Mouse (Mus musculus): ENCODE data around the gene Dgat2l6. TPM values are rescaled to one million over a fixed set of nuclear protein-coding genes. Genes with fewer than 3 reads are reported as not detected.

Gene Dgat2l6
- not detected in 2 replicates for polyA plus RNA-seq (2016; fragmentation: Nextera tagmentation; extraction: Ambion mirVana)

DNA sequence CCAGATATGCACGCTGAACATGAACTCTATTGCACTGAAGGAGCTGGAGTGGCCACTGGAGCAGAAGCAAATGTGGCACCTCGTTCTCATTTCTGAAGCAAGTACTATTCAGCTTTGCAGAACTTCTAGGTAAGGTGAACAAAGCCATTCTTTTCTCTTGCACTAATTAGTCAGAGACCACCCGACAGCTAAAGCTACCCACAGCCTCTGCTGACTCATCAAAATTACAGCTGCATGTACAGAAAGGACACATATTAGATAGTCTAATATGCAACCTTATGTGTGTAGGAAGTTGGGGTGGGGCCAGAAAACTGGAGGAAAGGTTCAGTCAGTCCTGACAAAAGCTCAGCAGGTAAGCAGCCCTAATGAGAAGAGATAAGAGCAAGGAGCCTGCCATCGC lies at the start of gene Dgat2l6:
Dgat2l6 (plus strand) TSS at position 368 of the 400 bp plus-strand sequence.
- Histone ChIP-seq H3K27me3 (replicated peaks; ENCODE audit: low read depth, poor library complexity, severe bottlenecking) (peaks cover 78% of the 10 kb centered on the region), H3K4me3 (no peak within 1 kb of the TSS), H3K4me1 (no peaks in the 10 kb centered on the region), H3K9me3 (no peaks in the 10 kb centered on the region), H3K27ac (replicated peaks) (no peak within 1 kb of the TSS), H3K36me3 (replicated peaks) (no peaks in the 10 kb centered on the region)
- WGBS: 87% methylated on average over 4 of the region's 4 CpGs
- no peak for DNase-seq (ENCODE audit: low spot score)

DNA sequence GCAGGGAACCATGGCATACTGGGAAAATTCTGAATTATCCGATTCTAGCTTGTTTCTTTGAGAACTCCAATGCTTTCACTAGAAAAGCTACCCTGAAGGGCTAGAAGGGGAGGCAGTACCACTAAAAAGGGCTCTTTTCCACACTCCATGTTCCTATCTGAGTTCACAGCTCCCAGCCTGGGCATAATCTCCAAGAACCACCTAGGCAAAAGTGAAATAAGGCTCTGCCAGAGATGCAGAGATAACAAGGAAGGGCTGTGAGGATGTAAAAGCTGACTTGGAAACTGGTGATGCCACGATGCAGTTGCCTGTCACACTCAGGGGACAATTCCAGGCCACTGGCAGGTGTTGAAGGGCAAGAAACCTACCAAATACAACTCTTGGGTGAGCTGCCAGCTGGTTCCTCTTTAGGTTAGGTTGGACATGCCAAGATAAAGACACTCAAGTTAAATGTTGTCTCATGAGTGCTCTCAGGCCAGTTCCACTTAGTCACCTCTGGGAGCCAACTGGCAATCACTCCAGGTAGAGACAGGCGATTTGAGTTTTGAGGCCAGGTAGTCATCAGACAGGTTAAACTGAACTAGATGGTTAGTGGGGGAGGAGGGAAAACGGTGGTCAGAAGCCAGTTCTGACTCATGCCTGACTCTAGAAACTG lies 48.9 kb upstream of the Dgat2l6 start:
- Histone ChIP-seq H3K36me3 (replicated peaks) (no peaks in the 10 kb centered on the region), H3K9me3 (no peaks in the 10 kb centered on the region), H3K27me3 (replicated peaks; ENCODE audit: low read depth, poor library complexity, severe bottlenecking) (peaks cover 90% of the 10 kb centered on the region), H3K4me1 (no peaks in the 10 kb centered on the region), H3K27ac (replicated peaks) (no peak overlapping the region), H3K4me3 (no peak overlapping the region)
- WGBS: 71% methylated on average over 4 of the region's 4 CpGs
- no peak for DNase-seq (ENCODE audit: low spot score)

DNA sequence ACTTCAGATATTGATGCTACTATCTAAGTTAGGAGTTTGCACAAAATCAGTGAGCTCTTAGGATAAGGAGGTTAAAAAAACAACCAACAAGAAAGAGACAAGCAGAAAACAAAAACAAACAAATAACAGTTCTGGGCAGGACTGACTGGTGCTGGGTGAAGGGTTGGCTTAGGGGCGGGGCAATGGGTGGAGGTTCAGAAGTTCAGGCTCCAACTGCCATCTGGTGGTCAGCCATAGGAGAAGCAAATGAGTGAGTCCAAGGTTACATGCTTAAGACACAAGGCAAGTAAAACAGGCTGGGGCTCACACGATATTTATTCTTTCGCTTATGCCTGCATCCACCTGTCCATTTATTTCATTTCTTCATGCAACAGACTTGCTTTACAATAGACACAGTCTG lies 44.3 kb upstream of the Dgat2l6 start:
- DNase-seq (ENCODE audit: low spot score): peak; percentile 63
- peaks cover 77% of the 10 kb centered on the region for H3K27me3 ChIP-seq (replicated peaks; ENCODE audit: low read depth, poor library complexity, severe bottlenecking)
- no peaks in the 10 kb centered on the region for H3K9me3 ChIP-seq
- no peaks in the 10 kb centered on the region for H3K36me3 ChIP-seq (replicated peaks)
- no peaks in the 10 kb centered on the region for H3K4me1 ChIP-seq
- no peak overlapping the region for H3K4me3 ChIP-seq
- WGBS: 33% methylated on average over 3 of the region's 3 CpGs
- H3K27ac ChIP-seq (replicated peaks): no peak overlapping the region

DNA sequence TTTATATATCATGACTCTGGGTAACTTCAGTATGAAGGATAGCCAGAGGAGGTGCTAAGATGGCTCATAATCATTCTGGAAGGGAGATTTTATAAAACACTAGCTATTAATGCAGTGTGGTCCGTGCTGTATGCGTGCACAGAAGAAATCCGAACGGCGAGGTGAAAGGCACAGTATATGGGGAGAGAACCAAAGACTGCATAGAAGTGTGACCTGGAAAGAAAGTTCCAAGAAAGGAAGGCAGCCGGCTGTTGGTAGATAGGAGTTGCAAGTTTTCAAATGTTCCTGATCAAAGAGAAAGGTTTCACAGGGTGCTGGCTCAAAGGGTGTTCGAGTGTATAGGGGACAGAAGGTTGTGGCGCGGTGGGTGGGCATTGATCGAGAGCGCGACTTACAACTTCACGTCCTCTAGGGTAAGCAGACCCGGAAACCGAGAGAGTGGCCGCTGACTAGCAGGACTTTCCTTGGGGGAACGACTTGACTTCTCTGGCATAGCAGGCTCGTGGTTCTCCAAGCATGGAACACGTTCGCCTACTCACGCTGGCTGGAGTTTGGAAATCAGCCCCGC lies 31.1 kb upstream of the Dgat2l6 start:
- WGBS: 18% methylated on average over 22 of the region's 22 CpGs
- Histone ChIP-seq H3K27me3 (replicated peaks; ENCODE audit: low read depth, poor library complexity, severe bottlenecking) (peaks cover 71% of the 10 kb centered on the region), H3K27ac (replicated peaks) (peak overlapping the region; percentile 30; the same call in 1 of the 2 replicates)

DNA sequence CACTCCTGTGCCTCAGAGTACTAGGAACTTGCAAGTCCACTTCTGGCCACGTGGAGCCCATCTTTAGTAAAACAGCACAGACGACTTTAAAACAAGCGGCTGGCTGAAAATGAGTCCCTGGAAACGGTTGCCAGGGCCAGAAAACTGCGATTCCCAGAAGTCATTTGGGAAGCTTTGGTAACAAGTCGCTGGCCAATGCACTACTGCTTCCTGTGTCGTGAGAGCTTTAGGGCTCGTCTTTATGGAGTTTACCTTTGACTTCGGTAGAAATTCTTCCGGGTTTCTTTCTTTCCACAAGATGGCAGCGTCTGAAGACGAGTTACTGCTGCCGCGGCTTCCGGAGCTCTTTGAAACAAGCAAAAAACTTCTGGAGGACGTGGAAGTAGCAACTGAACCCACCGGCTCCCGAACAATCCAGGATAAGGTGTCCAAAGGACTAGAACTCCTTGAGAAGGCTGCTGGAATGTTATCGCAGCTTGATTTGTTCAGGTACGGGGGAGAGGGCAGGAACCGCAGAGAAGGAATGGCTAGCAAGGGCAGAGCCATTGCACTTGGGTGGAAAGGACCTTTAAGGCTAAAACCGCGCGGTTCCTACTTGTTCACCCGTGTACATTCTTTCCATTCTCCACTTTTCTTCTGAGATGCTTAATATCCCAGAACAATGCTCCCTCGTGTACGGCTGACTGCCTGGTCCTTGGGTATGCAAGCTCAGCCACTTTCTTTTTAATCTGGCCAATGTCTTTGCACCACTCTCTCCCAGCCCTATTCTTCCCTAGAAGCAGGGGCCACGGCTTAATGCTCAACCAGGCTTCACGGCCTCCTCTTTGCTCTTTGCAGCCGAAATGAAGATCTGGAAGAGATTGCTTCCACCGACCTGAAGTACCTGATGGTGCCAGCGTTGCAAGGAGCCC lies 30.3 kb upstream of the Dgat2l6 start, which contains the start of gene Igbp1:
Igbp1 (plus strand) TSS at position 224 of the 911 bp plus-strand sequence.
- H3K27me3 ChIP-seq (replicated peaks; ENCODE audit: low read depth, poor library complexity, severe bottlenecking): peaks cover 70% of the 10 kb centered on the region
- peak; percentile 83 for DNase-seq (ENCODE audit: low spot score)

More for the DNA sequence above, 31.1 kb upstream of the Dgat2l6 start:
- H3K4me1 ChIP-seq: peaks cover 8% of the 10 kb centered on the region
- no peak for DNase-seq (ENCODE audit: low spot score)
- H3K36me3 ChIP-seq (replicated peaks): peaks cover 20% of the 10 kb centered on the region
- no peaks in the 10 kb centered on the region for H3K9me3 ChIP-seq
- peak overlapping the region; percentile 69 for H3K4me3 ChIP-seq

DNA sequence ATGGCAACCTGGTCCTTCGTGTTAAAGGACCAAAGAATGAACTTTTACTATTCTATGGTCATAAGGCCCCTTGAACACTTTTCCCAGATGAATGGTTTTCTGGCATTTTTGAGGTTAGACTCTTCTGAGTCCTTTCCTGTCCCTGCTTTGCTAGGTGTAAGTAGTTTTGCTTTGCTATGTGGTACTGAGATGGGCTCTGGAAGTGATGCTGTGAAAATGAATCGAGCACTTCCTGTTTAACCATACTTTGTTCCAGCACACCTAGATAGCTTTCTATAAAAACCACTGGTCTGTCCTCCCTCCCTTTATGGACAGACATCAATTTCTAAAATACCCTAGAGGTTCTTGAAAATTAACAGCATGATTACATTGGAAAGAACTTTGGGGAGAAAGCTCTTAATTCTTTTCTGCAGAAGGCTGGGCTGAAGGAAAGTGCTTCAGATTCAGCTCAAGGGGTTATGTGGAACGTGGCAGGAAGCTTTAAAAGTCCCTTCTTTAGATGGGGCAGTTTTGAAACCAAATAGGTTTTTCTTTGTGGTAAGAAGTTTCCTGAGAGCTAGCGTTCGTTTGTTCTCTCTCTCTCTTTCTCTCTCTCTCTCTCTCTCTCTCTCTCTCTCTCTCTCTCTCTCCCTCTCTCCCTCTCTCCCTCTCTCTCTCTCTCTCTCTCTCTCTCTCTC lies 20.3 kb upstream of the Dgat2l6 start:
- no peaks in the 10 kb centered on the region for H3K4me1 ChIP-seq
- H3K36me3 ChIP-seq (replicated peaks): peaks cover 59% of the 10 kb centered on the region
- no peak for DNase-seq (ENCODE audit: low spot score)
- 84% methylated on average over 5 of the region's 5 CpGs for WGBS
- no peak overlapping the region for H3K27ac ChIP-seq (replicated peaks)
- no peak overlapping the region for H3K4me3 ChIP-seq
- H3K27me3 ChIP-seq (replicated peaks; ENCODE audit: low read depth, poor library complexity, severe bottlenecking): peaks cover 77% of the 10 kb centered on the region
- no peaks in the 10 kb centered on the region for H3K9me3 ChIP-seq

More for the DNA sequence above, 30.3 kb upstream of the Dgat2l6 start, which contains the start of gene Igbp1:
- Histone ChIP-seq H3K36me3 (replicated peaks) (peaks cover 25% of the 10 kb centered on the region), H3K27ac (replicated peaks) (peak within 1 kb of the TSS; percentile 80), H3K9me3 (no peaks in the 10 kb centered on the region), H3K4me3 (peak within 1 kb of the TSS; percentile 69), H3K4me1 (peaks cover 8% of the 10 kb centered on the region)
- WGBS: 19% methylated on average over 32 of the region's 32 CpGs

DNA sequence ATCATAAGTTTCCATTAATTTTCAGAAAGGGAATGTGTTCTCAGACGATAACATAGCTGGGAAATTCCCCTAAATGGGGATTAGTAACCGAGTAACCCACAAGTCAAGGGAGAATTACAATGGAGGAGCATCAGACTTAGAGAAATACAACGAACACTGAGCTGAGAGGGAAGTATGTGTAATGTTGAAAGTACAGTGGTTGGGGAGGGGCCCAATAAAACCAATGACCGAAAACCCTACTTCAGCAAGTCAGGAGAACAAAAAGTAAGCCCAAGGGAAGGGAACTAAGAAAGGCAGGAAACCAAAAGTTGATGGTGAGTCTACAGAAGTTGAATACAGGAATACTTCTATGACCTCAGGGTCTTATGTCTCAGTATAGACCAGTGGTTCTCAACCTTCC lies 16.5 kb upstream of the Dgat2l6 start:
- peaks cover 74% of the 10 kb centered on the region for H3K27me3 ChIP-seq (replicated peaks; ENCODE audit: low read depth, poor library complexity, severe bottlenecking)
- WGBS: 90% methylated on average over 4 of the region's 4 CpGs

DNA sequence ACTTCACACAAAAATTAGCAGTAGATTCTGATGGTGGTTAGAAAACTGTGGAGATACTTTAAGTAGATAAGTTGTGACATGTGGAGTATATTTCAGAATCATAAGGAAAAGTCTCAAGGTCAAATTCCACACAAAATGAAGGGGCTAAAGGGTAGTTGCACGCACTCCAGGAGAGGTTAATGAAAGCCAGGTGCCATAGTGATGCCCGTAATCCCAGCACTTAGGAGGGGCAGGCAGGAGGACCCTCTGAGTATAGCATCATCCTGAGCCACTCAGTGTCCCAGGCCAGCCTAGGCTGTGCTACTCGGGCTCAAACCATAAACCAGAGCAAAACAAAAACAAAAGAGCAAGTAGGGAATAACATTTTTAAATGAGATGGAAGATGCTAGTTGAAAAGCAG lies 14.7 kb upstream of the Dgat2l6 start:
- no peak overlapping the region for H3K4me3 ChIP-seq
- H3K4me1 ChIP-seq: no peaks in the 10 kb centered on the region
- no peaks in the 10 kb centered on the region for H3K9me3 ChIP-seq
- peaks cover 64% of the 10 kb centered on the region for H3K27me3 ChIP-seq (replicated peaks; ENCODE audit: low read depth, poor library complexity, severe bottlenecking)
- no peak overlapping the region for H3K27ac ChIP-seq (replicated peaks)
- whole genome bisulfite sequencing: 45% methylated on average over 3 of the region's 3 CpGs
- H3K36me3 ChIP-seq (replicated peaks): peaks cover 41% of the 10 kb centered on the region
- DNase-seq (ENCODE audit: low spot score): peak; percentile 53

More for the DNA sequence above, 16.5 kb upstream of the Dgat2l6 start:
- no peak for DNase-seq (ENCODE audit: low spot score)
- Histone ChIP-seq H3K4me1 (no peaks in the 10 kb centered on the region), H3K36me3 (replicated peaks) (peaks cover 48% of the 10 kb centered on the region), H3K27ac (replicated peaks) (no peak overlapping the region), H3K4me3 (no peak overlapping the region), H3K9me3 (no peaks in the 10 kb centered on the region)

DNA sequence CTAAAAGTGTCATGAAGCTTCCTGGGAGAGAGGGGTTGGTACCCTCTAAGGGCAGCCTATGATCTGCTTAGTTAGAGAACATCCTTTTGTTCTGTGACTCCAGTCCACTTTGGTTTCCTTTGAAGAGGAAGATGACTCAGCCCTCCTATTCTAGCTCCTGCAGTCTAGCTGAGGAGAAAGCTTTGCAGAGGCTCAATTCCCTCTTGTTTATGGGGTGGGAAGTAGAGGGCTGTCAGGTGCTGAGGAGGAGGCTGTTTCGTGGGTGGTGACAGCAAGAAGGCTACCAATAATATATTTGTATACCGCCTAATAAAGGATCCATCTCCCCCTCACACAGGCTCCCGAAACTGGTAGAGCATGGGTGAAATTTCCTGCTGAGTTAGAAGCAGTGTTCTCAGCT lies 8.0 kb upstream of the Dgat2l6 start:
- no peaks in the 10 kb centered on the region for H3K4me1 ChIP-seq
- H3K36me3 ChIP-seq (replicated peaks): peaks cover 37% of the 10 kb centered on the region
- H3K9me3 ChIP-seq: no peaks in the 10 kb centered on the region
- no peak overlapping the region for H3K4me3 ChIP-seq
- H3K27me3 ChIP-seq (replicated peaks; ENCODE audit: low read depth, poor library complexity, severe bottlenecking): peaks cover 74% of the 10 kb centered on the region
- H3K27ac ChIP-seq (replicated peaks): no peak overlapping the region
- WGBS: 84% methylated on average over 3 of the region's 3 CpGs
- DNase-seq (ENCODE audit: low spot score): no peak

DNA sequence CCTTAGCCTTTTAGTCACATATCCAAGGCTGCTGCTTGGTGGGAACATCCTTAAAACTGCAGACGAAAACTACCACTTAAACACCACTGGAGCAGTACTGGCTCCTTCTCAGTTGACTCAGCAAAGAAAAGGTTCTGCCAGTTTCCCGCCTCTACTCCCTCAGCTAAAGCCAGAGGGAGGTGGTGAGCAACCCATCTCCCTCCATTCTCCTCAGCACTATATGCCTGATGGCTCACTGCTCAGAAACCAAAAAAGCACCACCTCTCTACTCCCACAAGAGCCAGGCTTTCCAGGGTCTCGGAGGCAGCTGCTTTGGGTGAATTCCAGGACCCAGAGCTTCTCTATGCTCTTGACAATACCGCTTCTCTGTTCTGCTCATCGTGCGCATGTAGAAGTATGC lies 7.0 kb upstream of the Dgat2l6 start:
- peaks cover 34% of the 10 kb centered on the region for H3K36me3 ChIP-seq (replicated peaks)
- 93% methylated on average over 6 of the region's 6 CpGs for WGBS
- no peak overlapping the region for H3K4me3 ChIP-seq
- H3K9me3 ChIP-seq: no peaks in the 10 kb centered on the region
- no peaks in the 10 kb centered on the region for H3K4me1 ChIP-seq
- DNase-seq (ENCODE audit: low spot score): no peak
- H3K27me3 ChIP-seq (replicated peaks; ENCODE audit: low read depth, poor library complexity, severe bottlenecking): peaks cover 77% of the 10 kb centered on the region
- no peak overlapping the region for H3K27ac ChIP-seq (replicated peaks)

DNA sequence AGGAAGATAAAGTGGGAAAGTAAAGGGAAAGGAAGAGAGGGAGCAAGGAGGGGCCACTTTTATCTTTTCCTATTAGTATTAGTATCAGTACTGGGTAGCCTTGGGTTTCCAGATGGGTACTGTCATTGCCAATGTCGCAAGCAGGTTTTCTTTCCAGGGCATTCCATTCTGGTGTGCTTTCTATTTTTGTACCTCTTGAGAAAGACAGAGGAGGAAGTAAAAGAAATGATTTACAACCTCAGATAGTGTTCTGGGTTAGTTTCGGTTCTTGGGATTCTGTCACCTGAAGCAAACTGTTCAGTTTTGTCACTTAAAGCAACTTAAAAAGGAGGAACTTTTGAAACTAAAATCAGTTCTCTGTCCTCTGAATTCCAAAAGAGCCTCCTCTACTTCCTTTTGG lies 6.1 kb upstream of the Dgat2l6 start:
- Histone ChIP-seq H3K9me3 (no peaks in the 10 kb centered on the region), H3K4me3 (no peak overlapping the region), H3K4me1 (no peaks in the 10 kb centered on the region), H3K36me3 (replicated peaks) (peaks cover 34% of the 10 kb centered on the region), H3K27me3 (replicated peaks; ENCODE audit: low read depth, poor library complexity, severe bottlenecking) (peaks cover 82% of the 10 kb centered on the region), H3K27ac (replicated peaks) (no peak overlapping the region)
- WGBS: 96% methylated on average over 2 of the region's 2 CpGs
- DNase-seq (ENCODE audit: low spot score): no peak

DNA sequence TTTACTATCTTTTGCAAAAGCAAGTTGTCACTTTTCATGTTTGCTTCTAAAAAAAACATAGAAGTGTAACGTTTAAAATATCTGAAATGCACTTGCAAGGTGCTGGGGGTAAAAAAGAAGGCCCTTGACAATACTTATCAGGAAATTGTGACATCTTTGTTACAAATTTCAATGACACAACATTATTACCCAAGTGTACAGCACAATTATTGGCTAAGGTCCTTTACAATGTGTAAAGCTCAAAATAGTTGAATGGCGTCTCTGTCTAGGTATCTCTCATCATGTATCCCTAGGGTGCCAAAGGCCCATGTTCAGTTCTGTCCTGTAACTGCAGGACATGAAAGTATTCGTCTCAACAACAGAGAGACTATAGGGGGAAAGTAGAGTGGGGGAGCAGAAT lies 31.4 kb downstream of the Dgat2l6 start:
- WGBS: 87% methylated on average over 3 of the region's 3 CpGs
- no peak for DNase-seq (ENCODE audit: low spot score)
- H3K9me3 ChIP-seq: no peaks in the 10 kb centered on the region
- peaks cover 39% of the 10 kb centered on the region for H3K27me3 ChIP-seq (replicated peaks; ENCODE audit: low read depth, poor library complexity, severe bottlenecking)
- no peak overlapping the region for H3K4me3 ChIP-seq
- H3K4me1 ChIP-seq: no peaks in the 10 kb centered on the region
- no peak overlapping the region for H3K27ac ChIP-seq (replicated peaks)
- no peaks in the 10 kb centered on the region for H3K36me3 ChIP-seq (replicated peaks)

Measured in embryonic facial prominence, embryonic 10.5 days (tissue).